Mouse (Mus musculus) left cerebral cortex, adult 8-10 months (tissue): Measurements from ENCODE around the gene Psme2b. TPM values are rescaled to one million over a fixed set of nuclear protein-coding genes. Genes with fewer than 3 reads are reported as not detected.
"Not testable (repeated sequence)": the region's sequence is repeated elsewhere in the genome, so short reads cannot be mapped to it uniquely, and the experiment has no call there.

Experiments used
- DNase-seq, 2 experiments: peaks; one replicate each; pipeline ENCODE4 v3.0.0; 2022; ENCODE audit warnings: low spot score in 2 of 2
- total RNA-seq, 4 experiments: library from RNA; stranded (reverse); gene quantifications; 2 replicates each; pipeline ENCODE4 v1.2.4; 2022

The Psme2b gene
- total RNA-seq, 4 experiments from 2014 or later, result 1.2 to 3.5 (median 2.6) TPM

- DNase-seq, result not testable (repeated sequence)
Measured at GRCm38 (mm10) chr11:48901567-48901930, 44.4 kb downstream of the Psme2b start.

- DNase-seq, result not testable (repeated sequence)
Measured at GRCm38 (mm10) chr11:48900654-48901566, 45.1 kb downstream of the Psme2b start.

DNA sequence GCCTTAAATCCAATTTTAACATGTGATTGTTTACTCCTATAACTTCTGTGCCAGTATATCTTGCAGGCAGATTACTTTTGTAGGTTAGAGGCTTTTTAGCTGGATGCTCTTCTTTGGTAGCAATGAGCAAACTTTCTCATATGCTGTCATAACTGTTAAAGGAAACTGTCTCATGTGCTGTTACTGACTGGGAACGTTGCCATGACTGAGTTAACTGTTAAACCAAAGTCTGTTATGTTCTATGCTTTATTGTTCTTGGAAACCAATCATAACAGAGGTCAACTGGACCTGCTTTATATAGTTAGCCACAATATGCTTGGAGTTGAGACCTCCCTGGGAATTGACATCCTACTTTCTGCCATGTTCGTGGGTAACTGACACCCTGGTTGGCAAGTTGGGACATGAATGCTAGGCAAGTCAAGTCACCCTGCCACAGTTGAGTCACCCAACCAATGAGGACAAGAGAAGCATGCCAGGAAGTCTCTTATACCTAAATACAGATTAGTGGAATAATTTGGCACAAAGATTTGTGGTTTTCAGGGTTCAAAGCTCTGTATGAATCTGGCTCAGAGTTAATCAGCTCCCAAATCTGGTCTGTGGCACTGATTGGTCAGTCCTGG, 47.1 kb downstream of the Psme2b start:
- no peak for DNase-seq

Other genes with a start within 250 kb of the Psme2b start
- gene Rack1, start 145.9 kb downstream of the Psme2b start, total RNA-seq, result 100 to 1,000 TPM; 246 to 281 (median 256) TPM
- 10 to 100 TPM; 57.7 to 65.7 (median 61.3) TPM for gene Trim41, start 128.8 kb downstream of the Psme2b start, total RNA-seq
- 1 to 10 TPM; 3.4 to 4.5 (median 3.8) TPM for gene Trim7, start 120.0 kb downstream of the Psme2b start, total RNA-seq
- 1 to 10 TPM in 1 of 4 experiments, under 1 TPM in 3; 0.38 to 1.8 (median 0.45) TPM for gene Gm12184, start 119.5 kb downstream of the Psme2b start, total RNA-seq
- gene Irgm1, start 74.5 kb downstream of the Psme2b start, total RNA-seq, result 10 to 100 TPM in 2 of 4 experiments, 1 to 10 TPM in 2; 8.3 to 14.0 (median 10.7) TPM
- under 1 TPM in 3 of 4 experiments, not detected in 1; 0.17 to 0.86 (median 0.53) TPM for gene Gm5431, start 44.0 kb downstream of the Psme2b start, total RNA-seq
- not detected for gene Olfr56, start 32.7 kb upstream of the Psme2b start, total RNA-seq
- gene 9930111J21Rik1, start 33.2 kb upstream of the Psme2b start, total RNA-seq, result 1 to 10 TPM in 3 of 4 experiments, under 1 TPM in 1; 0.96 to 3.1 (median 1.8) TPM
- gene Gm12185, start 46.0 kb upstream of the Psme2b start, total RNA-seq, result under 1 TPM; 0.30 to 0.41 (median 0.37) TPM
- gene Tgtp1, start 48.0 kb upstream of the Psme2b start, total RNA-seq, result 1 to 10 TPM in 2 of 4 experiments, under 1 TPM in 2; 0.42 to 1.3 (median 0.88) TPM
- 1 to 10 TPM; 1.3 to 3.1 (median 2.4) TPM for gene 9930111J21Rik2, start 105.1 kb upstream of the Psme2b start, total RNA-seq
- gene Tgtp2, start 118.0 kb upstream of the Psme2b start, total RNA-seq, result under 1 TPM in 2 of 4 experiments, not detected in 2; 0.23 to 0.56 TPM
- 1 to 10 TPM in 1 of 4 experiments, under 1 TPM in 3; 0.81 to 1.0 (median 0.88) TPM for gene Ifi47, start 130.4 kb upstream of the Psme2b start, total RNA-seq
- gene Olfr1396, start 168.7 kb upstream of the Psme2b start, total RNA-seq, result not detected
- gene Olfr1395, start 196.1 kb upstream of the Psme2b start, total RNA-seq, result not detected
- not detected for gene Olfr1394, start 208.2 kb upstream of the Psme2b start, total RNA-seq
- under 1 TPM in 1 of 4 experiments, not detected in 3; 0.09 TPM for gene Btnl9, start 241.0 kb upstream of the Psme2b start, total RNA-seq